Mouse (Mus musculus) urinary bladder, postnatal 25 days (tissue): ENCODE measurements around the gene Dedd.
"Not testable (repeated sequence)": the region's sequence is repeated elsewhere in the genome, so short reads cannot be mapped to it uniquely, and the experiment has no call there.

Experiments
- DNase-seq: peaks from one replicate; pipeline ENCODE4 v3.0.0; 2022; ENCODE audit warnings: low spot score

Dedd gene

GRCm38 (mm10) chr1:171328839-171329432 is at the start of gene Dedd:
TSS of gene Dedd (plus strand) at chr1:171329145.
- DNase-seq: peak; percentile 75

GRCm38 (mm10) chr1:171279721-171280120 is 49.2 kb upstream of the Dedd start:
- DNase-seq: no peak

- no peak for DNase-seq
Observed at GRCm38 (mm10) chr1:171280250-171280915, 48.6 kb upstream of the Dedd start.

- peak; percentile 73 for DNase-seq
Observed at GRCm38 (mm10) chr1:171280916-171281527, 47.9 kb upstream of the Dedd start, which contains the start of gene Ppox. TSS of gene Ppox (minus strand) at chr1:171281186.

- peak; percentile 83 for DNase-seq
Observed at GRCm38 (mm10) chr1:171281528-171281923, 47.4 kb upstream of the Dedd start.

DNA sequence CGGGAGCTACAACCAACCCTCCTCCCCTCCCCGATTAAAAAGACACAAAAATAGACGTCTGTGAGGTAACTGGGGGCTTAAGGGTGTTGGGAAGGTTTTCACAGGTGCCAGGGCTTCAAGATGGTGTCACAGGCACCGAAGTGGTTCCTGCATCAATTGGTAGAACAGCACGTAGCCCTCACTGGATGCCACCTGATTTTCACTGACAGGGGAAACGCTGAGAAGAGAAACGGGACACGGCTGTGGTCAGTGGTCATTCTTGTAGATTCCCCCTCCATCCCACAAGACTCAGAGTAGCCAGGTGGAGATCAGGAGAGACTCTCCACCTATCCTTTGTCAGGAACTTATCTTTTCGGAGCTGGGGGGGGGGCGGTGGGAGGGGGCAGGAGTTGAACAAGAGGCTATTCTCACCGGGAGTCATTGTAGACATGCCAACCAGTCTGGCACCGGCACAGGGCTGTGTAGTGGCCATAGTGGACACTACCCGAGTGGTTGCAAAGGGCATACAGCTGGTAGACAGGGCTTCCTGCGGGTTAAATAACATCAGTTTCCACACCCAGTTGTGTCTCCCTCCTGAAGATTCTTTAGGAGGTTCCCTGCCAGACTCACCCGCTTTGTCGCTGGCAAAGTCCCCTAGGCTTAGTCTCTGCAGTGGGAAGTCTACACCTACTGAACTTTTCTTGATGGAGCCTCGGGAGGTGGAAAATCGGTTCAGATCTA is 46.7 kb upstream of the Dedd start:
- no peak for DNase-seq

GRCm38 (mm10) chr1:171283188-171284160 is 45.5 kb upstream of the Dedd start:
- DNase-seq: no peak

- no peak for DNase-seq
Observed at GRCm38 (mm10) chr1:171284491-171284890, 44.5 kb upstream of the Dedd start.

GRCm38 (mm10) chr1:171285096-171285892 is 43.7 kb upstream of the Dedd start:
- DNase-seq: no peak

DNA sequence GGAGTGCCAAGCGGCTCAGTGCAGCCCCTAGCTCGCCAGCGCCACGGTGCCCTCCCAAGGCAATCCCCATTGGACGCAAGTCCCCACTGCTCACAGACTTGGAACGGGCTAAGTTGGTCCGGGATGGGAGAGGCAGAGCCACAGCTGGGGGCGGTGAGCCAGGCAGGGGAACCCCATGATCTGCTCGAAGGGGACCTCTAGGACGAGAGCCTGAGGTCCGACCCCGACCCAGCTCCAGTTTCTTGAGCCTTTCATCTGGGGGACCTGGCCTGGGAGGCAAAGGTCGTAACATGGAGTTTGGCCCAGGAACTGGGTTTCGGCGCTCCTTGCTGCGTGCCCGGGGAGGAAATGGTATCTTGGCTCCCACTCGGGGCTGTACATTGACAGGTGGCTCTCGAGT is 42.4 kb upstream of the Dedd start:
- no peak for DNase-seq

GRCm38 (mm10) chr1:171287136-171288081 is 41.5 kb upstream of the Dedd start, which contains the start of gene Usp21:
TSS of gene Usp21 (minus strand) at chr1:171287991.
- DNase-seq: peak; percentile 89

GRCm38 (mm10) chr1:171288328-171288727 is 40.6 kb upstream of the Dedd start:
- DNase-seq: no peak

GRCm38 (mm10) chr1:171293351-171293750 is 35.6 kb upstream of the Dedd start:
- DNase-seq: no peak

DNA sequence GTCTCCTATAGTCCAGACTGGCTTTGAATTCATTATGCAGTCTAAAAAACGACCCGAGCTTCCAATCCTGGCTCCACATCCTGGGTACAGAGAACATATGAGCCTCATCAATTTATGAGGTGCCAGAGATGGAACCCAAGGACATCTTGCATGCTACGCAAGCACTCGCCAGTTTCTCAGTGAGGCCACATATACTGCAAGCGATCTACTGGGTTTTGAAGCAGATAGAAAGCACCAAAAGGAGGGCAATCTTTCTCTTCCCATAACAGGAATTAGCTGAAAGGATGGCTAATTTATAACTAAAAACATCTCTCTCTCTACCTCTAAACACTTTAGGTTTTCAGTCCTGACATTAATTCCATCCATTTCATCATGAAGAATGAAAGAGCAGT is 35.0 kb upstream of the Dedd start:
- DNase-seq: no peak

- peak; percentile 75 for DNase-seq
Observed at GRCm38 (mm10) chr1:171294298-171295062, 34.5 kb upstream of the Dedd start, which contains the start of gene Ufc1. TSS of gene Ufc1 (minus strand) at chr1:171295024.

DNA sequence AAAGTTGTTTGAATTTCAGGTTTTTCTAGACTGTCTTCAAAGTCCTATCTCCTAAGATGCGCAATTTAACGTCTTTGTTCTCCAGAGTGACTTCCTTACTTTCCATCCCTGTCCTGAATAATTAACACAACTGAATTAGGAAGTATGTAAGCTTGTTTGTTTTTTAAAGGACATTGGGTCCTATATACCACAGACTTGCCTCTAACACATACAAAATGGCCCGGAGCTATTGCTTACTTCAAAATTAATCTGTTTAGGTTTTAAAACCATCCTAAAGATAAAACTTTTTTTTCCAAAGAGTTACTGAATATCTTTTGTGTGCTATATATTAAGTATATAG is 33.9 kb upstream of the Dedd start:
- no peak for DNase-seq

GRCm38 (mm10) chr1:171298226-171298625 is 30.7 kb upstream of the Dedd start:
- no peak for DNase-seq

- not testable (repeated sequence) for DNase-seq
Observed at GRCm38 (mm10) chr1:171306157-171306556, 22.8 kb upstream of the Dedd start.

DNA sequence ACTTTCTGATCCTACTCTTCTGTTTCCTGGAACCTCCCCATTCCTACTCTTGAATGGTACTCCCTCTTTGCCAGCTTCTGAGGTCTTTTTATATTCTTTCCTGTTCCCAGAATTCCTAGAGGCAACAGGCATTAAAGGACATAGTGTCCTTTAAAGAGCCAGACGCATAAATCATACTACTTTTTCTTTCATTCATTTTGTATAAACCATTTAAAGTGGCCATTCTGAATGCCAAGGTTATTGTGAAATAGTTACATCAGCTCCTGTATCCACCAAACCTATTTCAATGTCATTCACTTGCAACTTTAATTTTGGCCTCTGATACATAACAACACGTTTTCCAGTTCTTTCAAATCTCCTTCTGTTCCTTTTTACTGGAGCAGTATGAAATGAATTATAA is 19.6 kb upstream of the Dedd start:
- DNase-seq: no peak
